Mouse (Mus musculus): ENCODE measurements around the gene Zfp710.

Zfp710 gene

GRCm38 (mm10) chr7:80057781-80058180 lies 33.2 kb downstream of the Zfp710 start:
- DNase-seq (ENCODE audit: low read depth, low spot score) = no peak

GRCm38 (mm10) chr7:80058405-80059063 lies 33.9 kb downstream of the Zfp710 start:
- DNase-seq (ENCODE audit: low read depth, low spot score) = no peak

DNA sequence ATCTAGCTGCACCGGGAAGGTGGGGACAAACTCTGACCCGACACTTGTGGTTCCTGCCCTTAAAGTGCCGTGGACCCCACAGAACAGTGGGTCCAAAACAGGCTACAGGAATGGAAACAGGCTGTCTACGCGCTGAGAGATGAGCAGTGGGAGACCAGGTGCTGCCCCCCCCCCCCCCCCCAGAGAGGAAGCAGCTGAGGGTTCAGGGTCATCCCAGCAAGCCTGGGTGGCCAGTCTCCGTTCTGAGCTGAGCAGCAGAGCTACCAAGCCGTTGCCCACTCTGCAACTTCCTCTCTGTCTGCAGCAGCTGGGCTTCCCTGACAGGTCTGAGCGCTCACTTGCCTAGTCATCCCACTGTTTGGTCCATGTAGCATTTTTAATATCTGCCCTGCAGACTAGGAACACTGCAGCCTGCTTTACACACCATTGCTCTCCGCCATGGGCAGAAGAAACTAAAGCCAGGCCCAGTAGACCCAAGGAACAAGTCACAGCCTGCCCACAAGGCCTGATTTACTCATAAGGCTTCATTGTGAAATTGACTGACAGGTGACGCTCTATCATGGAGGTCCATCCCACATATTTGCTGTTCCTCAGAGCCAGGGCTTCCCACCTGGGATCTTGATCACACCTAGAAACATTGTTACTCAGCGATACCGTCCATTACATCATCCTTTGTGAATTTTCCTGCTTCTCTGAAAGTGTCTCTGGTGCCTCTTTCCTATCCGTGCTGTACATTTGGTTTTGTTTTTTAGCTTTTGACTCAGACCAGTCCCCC lies 34.6 kb downstream of the Zfp710 start:
- no peak for DNase-seq (ENCODE audit: low read depth, low spot score)

DNA sequence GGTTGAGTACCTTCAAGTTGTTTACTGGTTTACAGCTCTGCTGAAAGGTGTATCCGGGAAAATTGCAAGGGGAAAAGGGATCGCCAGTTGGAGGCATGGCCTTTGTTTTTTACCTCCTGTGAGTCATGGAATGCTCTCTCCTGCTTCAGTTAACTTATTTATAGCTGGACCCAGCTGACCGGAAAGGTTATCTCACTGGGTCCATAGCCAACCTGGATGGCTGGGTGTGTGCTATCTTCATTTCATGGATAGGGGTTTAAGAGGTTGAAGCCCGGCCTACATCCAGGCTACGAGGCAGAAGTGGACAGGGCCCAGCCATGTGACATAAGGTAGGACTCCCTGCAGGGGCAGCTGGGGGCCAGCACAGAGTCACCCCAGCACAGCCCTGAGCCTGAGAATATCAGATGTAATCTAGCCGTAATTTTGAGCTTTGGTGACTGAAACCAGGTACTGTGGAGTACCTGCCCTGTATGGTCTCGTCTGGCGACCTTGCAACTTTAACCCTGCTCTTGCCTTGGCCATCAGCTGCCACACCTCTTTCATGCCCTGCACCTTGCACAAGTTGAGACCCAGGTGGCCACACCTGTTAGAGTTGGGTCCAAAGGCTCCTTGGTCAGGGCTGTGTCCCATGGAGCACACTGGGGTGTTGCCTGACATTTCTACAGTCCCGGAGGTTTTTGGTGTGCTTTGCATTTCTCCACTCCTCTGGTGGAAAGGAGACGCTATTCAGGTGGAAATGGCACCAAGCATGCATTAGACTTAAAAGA lies 35.6 kb downstream of the Zfp710 start:
- DNase-seq (ENCODE audit: low read depth, low spot score) = no peak

DNA sequence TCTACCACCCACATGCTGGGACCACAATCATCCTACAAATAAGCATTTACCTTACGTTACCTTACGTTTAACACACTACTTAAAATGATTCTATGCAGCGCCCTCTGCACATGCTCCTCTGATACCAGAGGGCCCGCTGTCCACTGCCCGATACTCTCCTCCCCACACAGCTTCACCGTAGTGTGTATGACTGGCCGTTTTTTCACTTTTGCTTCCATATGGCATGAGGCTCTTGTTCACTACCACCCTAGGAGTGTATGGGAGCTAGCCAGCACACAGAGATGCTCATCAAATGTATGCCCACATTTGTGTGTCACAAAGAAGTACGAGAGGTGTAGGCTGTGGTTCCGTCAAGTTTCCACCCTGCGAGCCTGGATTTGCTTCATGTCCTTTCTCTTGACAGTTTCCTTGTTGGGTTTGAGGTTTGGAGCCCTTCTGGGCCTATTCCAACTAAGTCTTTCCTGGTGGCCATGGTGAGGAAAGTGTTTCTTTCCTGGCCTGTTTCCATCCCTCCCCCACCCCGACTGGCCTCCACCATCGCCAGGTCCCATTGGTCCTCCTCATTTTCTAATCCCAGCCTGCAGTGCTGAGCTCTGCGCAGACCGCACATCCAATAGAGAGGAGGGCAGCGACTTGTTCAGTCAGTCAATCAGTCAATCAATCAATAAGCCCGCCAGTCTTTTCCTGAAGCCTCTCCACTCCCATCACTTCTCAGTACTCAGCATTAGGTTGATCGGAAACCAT lies 37.6 kb downstream of the Zfp710 start:
- DNase-seq (ENCODE audit: low read depth, low spot score) = no peak

DNA sequence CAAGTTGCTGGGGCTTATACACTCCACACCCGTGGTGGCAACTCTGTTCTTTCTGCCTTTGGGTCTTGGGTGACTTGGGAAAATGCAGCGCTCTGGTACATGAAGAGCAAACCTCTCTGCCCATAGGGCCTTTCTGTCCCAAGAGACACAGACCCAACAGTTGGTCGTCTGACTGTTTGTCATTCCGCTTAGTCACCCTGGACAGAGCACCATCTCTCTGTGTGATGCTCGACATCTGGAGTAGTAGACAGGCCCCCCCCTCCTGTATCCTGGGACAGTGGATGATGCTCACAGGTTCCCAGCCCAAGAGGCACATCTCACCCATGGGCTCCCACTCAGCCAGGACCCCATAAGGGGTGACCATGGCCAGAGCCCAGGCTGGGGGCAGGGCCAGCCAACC lies 38.6 kb downstream of the Zfp710 start:
- DNase-seq (ENCODE audit: low read depth, low spot score) = no peak

- no peak for DNase-seq (ENCODE audit: low read depth, low spot score)
Measured at GRCm38 (mm10) chr7:80063902-80064736, 39.5 kb downstream of the Zfp710 start.

DNA sequence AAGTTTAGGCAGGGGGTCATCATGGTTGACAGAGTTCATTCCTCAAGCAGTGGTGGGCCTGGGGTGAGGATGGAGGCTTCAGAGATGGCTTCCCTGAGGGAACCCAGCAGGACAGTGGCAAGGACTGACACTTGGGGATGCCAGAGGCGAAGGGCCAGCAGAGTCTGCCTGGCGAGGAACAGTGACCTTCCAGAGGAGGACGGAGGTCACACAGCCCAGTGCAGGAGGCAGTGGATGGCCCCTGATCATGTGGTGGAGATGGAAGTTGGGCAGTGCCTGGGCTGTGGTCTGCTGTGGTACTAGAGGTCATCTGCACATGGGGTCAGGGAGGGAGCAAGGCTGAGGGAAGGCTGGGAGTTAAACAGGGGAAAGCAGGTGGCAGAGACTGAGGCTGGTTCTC lies 40.6 kb downstream of the Zfp710 start:
- DNase-seq (ENCODE audit: low read depth, low spot score) = no peak

DNA sequence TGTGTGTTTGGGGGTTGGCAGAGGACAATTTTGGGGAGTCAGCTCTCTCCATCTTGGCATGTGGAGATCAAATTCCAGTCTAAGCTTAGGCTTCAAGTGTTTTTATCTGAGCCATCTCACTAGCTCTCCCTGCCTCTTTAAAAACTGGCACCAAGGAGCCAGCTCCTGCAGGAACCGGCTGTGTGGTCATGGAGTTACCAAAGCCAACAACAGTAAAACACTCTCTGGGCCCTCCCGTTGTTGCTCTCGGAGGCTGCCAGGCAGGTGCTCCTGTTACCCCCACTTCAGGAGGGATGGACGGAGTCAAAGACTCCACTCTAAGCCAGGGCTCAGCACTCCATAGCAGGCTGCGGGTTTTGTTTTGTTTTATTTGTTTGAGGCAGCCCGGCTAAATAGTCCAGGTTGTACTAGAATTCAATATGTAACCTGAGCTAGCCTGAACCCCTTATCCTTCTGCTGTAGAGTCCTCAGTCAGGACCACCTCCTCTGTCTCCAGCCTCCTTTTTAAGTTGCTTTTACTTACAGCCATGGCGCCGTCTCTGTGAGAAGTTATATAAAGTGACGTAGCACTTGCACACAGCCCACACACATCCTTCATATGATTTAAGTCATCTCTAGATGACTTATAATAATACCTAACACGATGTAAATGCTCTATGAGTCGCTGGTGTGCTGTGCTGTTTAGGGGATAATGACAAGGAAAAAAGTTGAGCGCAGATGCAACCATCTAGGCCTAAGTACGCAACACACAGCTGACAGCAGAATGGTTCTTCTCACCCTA lies 42.3 kb downstream of the Zfp710 start:
- no peak for DNase-seq (ENCODE audit: low read depth, low spot score)

DNA sequence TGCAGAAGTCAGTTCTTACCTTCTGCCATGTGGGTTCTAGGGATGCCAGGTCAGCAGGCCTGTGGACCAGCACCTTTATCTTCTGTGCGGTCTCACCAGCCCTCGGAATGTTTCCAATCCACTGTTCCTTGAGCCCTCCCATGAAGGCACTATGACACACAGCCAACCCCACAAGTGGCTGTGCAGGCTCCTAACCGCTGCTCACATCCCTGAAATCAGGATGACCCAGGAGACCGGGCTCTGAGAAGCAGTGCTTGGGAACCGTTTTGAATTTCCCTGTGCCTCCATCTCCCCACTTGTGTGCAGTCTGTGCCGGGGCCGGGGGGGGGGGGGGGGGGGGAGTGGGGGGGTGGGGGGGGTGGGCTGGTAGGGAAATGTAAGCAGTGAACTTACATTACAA lies 43.7 kb downstream of the Zfp710 start:
- no peak for DNase-seq (ENCODE audit: low read depth, low spot score)

DNA sequence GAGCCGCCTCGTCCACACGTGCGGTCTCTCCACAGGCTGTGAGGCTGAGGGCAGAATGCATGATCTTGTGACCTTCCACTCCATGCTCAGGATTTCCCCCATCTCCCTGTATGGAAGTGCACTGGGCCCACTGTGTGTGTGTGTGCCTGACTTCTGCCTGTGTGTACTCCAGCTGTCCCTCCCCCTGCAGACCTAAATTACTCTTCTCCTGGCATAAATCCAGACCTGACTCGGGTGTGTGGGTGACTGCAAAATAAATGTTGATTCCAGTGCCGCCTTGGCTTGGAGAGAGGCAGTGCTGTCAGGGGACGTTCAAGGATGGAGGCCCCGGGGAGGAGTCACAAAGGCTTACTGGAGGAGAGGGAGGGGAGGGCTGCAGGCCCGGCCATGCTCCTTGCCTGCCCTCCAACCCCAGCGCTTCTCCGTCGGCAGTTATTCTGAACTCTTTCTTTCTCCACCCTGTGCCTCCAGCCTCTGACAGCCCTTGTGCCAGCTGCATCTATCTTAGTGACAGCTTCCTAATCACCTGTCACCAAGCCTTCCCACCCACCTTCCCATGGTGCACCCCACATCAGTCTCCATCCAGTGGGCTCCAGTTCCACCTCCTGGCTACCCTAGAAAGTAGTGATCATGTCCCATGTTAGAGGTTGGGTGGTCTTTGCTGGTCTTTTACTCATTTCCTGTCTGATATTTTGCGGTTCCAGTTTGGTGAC lies 45.2 kb downstream of the Zfp710 start:
- DNase-seq (ENCODE audit: low read depth, low spot score) = peak; percentile 74

DNA sequence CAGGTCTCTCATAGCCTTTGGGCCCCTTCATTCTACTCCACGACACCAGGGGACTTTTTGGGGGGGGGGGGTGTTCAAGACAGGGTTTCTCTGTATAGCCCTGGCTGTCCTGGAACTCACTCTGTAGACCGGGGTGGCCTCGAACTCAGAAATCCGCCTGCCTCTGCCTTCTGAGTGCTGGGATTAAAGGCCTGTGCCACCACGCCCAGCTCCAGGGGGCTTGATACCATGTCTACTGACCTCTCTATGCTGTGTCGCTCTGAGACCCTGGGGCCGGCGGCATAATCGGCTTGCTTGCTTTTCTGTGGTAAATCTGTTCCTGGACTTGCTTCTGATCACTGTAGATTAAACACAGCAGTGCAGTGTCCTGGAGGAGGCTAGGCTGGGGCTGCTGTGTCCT lies 46.6 kb downstream of the Zfp710 start:
- no peak for DNase-seq (ENCODE audit: low read depth, low spot score)

DNA sequence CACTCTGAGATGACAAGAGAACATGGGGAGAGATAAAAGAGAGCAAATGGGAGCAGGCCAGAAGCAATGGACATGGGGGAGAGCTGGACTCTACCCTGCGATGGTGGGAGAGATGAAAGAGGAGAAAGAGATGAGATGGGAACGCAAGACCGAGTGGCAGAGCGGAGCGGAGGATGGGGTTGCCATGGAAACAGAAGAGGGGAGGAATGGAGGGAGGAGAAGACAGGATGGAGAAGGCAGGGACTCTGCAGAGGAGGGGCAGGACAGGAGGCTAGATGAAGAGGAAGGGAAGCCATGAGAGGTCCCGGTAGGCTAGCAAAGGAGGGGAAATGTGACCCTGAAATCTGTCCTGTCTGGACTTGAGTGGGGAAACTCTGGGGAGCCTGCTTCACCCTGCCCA lies 47.7 kb downstream of the Zfp710 start:
- DNase-seq (ENCODE audit: low read depth, low spot score) = peak; percentile 63

DNA sequence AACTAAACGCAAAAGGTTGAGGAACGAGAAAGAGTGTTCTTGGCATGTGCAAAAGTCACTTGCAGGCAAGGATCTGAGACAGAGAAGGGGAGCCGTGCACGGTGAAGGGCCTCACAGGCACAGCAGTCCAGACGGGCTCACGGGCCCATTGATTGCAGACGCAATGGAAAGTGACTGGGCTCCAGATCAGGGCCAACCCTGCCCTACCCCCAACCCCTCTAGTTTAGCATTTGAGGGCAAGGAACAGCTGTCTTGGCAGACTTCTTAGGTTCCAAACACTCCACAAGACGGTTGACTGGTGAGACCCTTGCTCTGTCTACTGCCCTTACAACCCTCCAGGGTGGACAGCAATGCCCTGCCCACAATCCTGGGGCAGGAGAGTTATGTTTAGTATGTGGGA lies 48.9 kb downstream of the Zfp710 start:
- no peak for DNase-seq (ENCODE audit: low read depth, low spot score)

DNA sequence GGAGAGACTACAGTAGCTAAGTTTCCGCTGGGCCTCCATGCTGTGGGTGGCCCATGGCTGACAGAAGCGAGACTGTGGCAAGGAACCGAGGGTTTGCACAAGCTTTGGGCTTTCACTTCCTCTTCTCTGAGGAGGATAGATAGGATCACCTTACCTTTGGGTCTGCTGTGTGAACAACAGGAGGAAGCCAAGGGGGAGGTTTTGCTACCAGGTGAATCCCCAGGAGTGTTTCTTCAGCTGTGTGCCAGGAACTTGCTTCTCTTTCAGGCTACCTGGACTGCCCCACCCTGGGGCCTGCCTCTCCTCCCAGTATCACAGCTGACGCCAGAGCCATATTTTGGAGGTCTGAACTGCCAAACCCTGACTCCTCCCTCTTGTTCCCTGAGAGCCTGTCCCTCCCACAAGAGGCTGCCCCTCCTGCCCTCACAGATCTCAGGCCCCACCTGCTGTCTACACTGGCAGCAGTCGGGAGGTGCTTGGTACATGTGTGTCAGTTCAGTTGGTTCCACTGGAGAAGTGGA lies 50.4 kb downstream of the Zfp710 start:
- no peak for DNase-seq (ENCODE audit: low read depth, low spot score)

DNA sequence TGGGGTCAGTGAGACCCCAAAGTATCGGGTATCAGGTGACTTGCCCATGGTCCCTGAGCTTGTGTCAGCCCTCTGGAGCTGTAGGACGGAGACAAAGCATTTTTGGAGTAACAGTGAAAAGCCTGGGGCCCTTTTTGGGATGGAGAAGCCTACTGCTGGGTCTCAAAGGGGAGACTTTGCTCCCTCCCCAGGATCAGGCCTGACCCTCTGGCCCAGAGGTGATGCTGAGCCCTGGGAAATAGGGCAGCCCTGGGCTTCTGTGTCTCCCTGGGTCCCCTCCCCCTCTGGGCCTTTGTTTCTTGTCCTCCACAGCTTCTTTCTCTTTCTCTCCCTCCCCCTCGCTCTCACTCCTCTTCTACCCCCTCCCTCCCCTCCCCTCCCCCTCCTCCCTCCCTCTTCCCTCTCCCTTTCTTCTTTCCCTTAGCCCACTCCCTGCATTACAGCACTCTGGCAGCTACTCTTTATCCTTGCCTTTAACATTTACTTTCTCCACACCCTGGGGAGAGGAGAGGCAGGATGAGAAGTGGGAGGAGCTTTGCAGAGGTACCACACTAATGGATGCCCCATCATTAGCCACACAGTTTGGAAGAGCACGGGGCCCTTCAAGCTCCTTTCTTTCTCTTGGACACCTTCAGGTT lies 51.5 kb downstream of the Zfp710 start:
- DNase-seq (ENCODE audit: low read depth, low spot score) = no peak

DNA sequence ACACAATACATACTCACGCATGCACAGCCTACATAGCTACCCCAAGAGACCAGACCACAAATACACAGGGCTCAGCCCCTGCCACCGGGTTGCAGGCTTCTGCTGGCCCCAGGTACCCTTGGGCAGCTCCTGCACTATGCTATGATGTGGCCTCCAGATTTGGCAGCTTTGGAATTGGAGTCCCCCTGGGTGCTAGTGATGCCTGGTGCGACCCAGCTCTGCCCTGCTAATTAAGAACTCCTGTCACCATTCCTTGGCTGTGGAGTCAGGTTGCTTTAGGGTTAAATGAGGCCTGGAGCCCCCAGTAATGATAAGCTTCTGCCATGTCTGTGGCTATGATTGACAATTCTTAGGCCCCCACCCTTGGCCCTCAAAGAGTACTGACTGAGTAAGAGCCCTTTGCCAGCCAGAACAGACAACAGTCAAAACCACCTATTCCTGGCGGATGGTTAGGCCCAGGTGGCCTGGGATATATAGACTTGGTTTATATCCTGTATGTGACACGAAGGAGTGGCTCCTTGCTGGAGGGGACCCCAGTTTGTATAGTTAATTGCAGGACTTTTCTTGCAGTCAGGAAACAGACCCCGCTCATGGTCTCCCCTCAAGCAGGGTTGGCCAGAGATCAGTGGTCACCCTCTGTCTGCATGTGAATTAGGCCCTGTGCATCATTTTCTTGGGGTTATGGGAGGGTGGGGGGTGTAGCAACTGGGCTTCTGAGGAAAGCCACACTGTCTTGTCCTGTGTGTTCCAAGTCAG lies 52.5 kb downstream of the Zfp710 start:
- no peak for DNase-seq (ENCODE audit: low read depth, low spot score)

- DNase-seq (ENCODE audit: low read depth, low spot score) = no peak
Measured at GRCm38 (mm10) chr7:80077801-80078200, 53.2 kb downstream of the Zfp710 start.
